In the genomic region with DNA sequence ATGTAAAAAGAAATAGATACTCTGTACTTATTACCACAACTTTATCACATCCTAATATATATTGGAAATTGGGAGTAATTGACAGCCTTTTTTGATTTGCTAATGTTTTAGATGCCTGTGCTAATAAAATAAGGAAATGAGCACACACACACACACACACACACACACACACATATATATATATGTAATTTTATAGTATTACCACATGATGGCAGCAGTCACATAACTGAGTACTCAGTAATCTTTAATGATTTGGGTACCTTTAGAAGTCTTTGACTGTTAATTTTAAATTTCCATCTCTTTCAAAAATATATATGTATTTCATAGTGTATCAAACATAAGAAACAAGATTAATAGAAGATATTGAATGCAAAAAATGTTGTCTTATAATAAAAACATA, we compare ENCODE assay signal across 13 mouse cellular contexts.
DNase-seq lines count a peak whose midpoint lies in the region; ATAC-seq and TF ChIP-seq lines count a peak whose summit lies in the region.
"Had no signal": no experiment of that assay in that cellular context is flagged by ENCODE, and none has a peak within 500 bp of the region (broad histone marks: within the 10 kb centered on the region; RNA-seq: fewer than 3 reads in every experiment).

No protein-coding gene starts in this region.

- H3K36me3 ChIP-seq in heart, adult 2 months (ENCODE audit: control insufficient read depth, insufficient read depth, low read length): no peaks in the 10 kb centered on the region
- peaks cover 17% of the 10 kb centered on the region for H3K36me3 ChIP-seq in lung, embryonic 14.5 days (ENCODE audit: insufficient read depth)
- peaks cover 0 to 20% of the 10 kb centered on the region in 2 experiments; a peak in 2 of 4 replicates for H3K36me3 ChIP-seq in MEL (ENCODE audit: control insufficient read depth in 1 of 2, insufficient read depth in 2 of 2, low read length in 2 of 2)
- H3K36me3 ChIP-seq: hindbrain, embryonic 15.5 days had no signal

- TF ChIP-seq EP300 in heart, adult 2 months (IDR thresholded peaks at IDR 0.05; ENCODE audit: insufficient read depth, low read depth, low read length): no peak
- no peak for TF ChIP-seq EP300 in MEL (IDR thresholded peaks at IDR 0.05; ENCODE audit: low read depth in 1 of 2, low read length in 2 of 2)

- no peak for DNase-seq in heart, adult 2 months
- DNase-seq in heart, postnatal 14 days: no peak
- DNase-seq in lung, embryonic 14.5 days: peak; percentile 61
- DNase-seq in lung, adult 2 months: no peak
- peak; percentile 17 for DNase-seq in MEL (ENCODE audit: low read depth, low spot score)
- no peak for DNase-seq in left cerebral cortex, postnatal 36 days (ENCODE audit: low spot score in 2 of 2)
- DNase-seq: thymus, adult 18-20 months had no signal

- peak; percentile 11; the same call in 1 of the 2 replicates for TF ChIP-seq RAD21 in MEL (IDR thresholded peaks at IDR 0.05; ENCODE audit: low read depth, low read length)

- intact Hi-C loops in heart, adult 2 months (cut with DNase I): no loop called here
- intact Hi-C loops in heart, postnatal 14 days (cut with DNase I): loop anchor here (10.0 kb wide), 1 partner anchor 242 kb away; no protein-coding TSS in a partner anchor
- intact Hi-C loops in left cerebral cortex, postnatal 36 days (cut with DNase I): no loop called here

- H3K9me3 ChIP-seq in lung, embryonic 14.5 days (ENCODE audit: low read depth, low read length): no peaks in the 10 kb centered on the region
- H3K9me3 ChIP-seq in MEL (replicated peaks; ENCODE audit: insufficient read depth, low read length): no peaks in the 10 kb centered on the region
- H3K9me3 ChIP-seq: hindbrain, embryonic 15.5 days; midbrain, embryonic 10.5 days had no signal

- TF ChIP-seq CTCF in heart, adult 2 months (IDR thresholded peaks at IDR 0.05): peak; percentile 56
- TF ChIP-seq CTCF in lung, embryonic 14.5 days (IDR thresholded peaks at IDR 0.05; ENCODE audit: low read depth): peak; percentile 43
- TF ChIP-seq CTCF in lung, adult 2 months (IDR thresholded peaks at IDR 0.05; ENCODE audit: insufficient read depth, low read length): no peak
- peak in 1 of 3 experiments; percentile 31; a peak in 1 of 6 replicates for TF ChIP-seq CTCF in MEL (IDR thresholded peaks at IDR 0.05 in 2 of 3, conservative IDR thresholded peaks at IDR 0.05 in 1 of 3; ENCODE audit: control insufficient read depth in 1 of 3, insufficient read depth in 1 of 3, low read depth in 2 of 3, low read length in 3 of 3, poor library complexity in 1 of 3, severe bottlenecking in 1 of 3)

- no peak overlapping the region for H3K4me2 ChIP-seq in lung, embryonic 14.5 days
- H3K4me2 ChIP-seq: hindbrain, embryonic 15.5 days; liver, embryonic 11.5 days had no signal

- H3K79me2 ChIP-seq in heart, adult 2 months (replicated peaks; ENCODE audit: control insufficient read depth, insufficient read depth, low read length): no peaks in the 10 kb centered on the region
- H3K79me2 ChIP-seq in MEL (ENCODE audit: control insufficient read depth, insufficient read depth, low read length, poor library complexity): no peaks in the 10 kb centered on the region

- no peaks in the 10 kb centered on the region for H3K4me1 ChIP-seq in heart, adult 2 months (ENCODE audit: control insufficient read depth, insufficient read depth, low read length)
- no peaks in the 10 kb centered on the region for H3K4me1 ChIP-seq in lung, embryonic 14.5 days (ENCODE audit: insufficient read depth)
- H3K4me1 ChIP-seq in lung, adult 2 months (ENCODE audit: control insufficient read depth, insufficient read depth, low read length): no peaks in the 10 kb centered on the region
- no peaks in the 10 kb centered on the region for H3K4me1 ChIP-seq in MEL (ENCODE audit: control insufficient read depth in 1 of 2, insufficient read depth in 2 of 2, low read length in 2 of 2)
- H3K4me1 ChIP-seq: hindbrain, embryonic 15.5 days; midbrain, embryonic 10.5 days had no signal

- H3K27me3 ChIP-seq in heart, adult 2 months (ENCODE audit: control insufficient read depth, insufficient read depth, low read length): no peaks in the 10 kb centered on the region
- no peaks in the 10 kb centered on the region for H3K27me3 ChIP-seq in lung, embryonic 14.5 days (ENCODE audit: insufficient read depth, low read length)
- H3K27me3 ChIP-seq in MEL (ENCODE audit: control insufficient read depth in 1 of 2, insufficient read depth in 2 of 2, low read length in 2 of 2): no peaks in the 10 kb centered on the region
- H3K27me3 ChIP-seq: hindbrain, embryonic 15.5 days had no signal

- no peak for ATAC-seq in lung, embryonic 14.5 days (ENCODE audit: insufficient read depth)
- peak; percentile 70 for ATAC-seq in megakaryocyte progenitor cell, adult 5-6 weeks (replicated peaks; ENCODE audit: poor library complexity)
- no peak for ATAC-seq in megakaryocyte-erythroid progenitor cell, adult 5-6 weeks (replicated peaks; ENCODE audit: low FRiP score, low TSS enrichment, poor library complexity, severe bottlenecking)
- ATAC-seq: Patski had no signal

- H3K27ac ChIP-seq in heart, adult 2 months: no peak overlapping the region
- no peak overlapping the region for H3K27ac ChIP-seq in lung, embryonic 14.5 days (ENCODE audit: low read depth)
- H3K27ac ChIP-seq in MEL (ENCODE audit: control insufficient read depth, low read depth, low read length): no peak overlapping the region
- H3K27ac ChIP-seq: hindbrain, embryonic 15.5 days; midbrain, embryonic 10.5 days had no signal

- no peak overlapping the region for H3K4me3 ChIP-seq in heart, adult 2 months
- no peak overlapping the region for H3K4me3 ChIP-seq in lung, embryonic 14.5 days (ENCODE audit: low read depth, low read length)
- no peak overlapping the region for H3K4me3 ChIP-seq in lung, adult 2 months (replicated peaks; ENCODE audit: extremely low read depth, low read depth, low read length)
- H3K4me3 ChIP-seq in MEL (ENCODE audit: control insufficient read depth in 1 of 2, insufficient read depth in 1 of 2, low read depth in 2 of 2, low read length in 2 of 2): no peak overlapping the region
- H3K4me3 ChIP-seq: hindbrain, embryonic 15.5 days; midbrain, embryonic 10.5 days had no signal

- no peak for TF ChIP-seq POLR2A in heart, adult 2 months (IDR thresholded peaks at IDR 0.05; ENCODE audit: insufficient read depth, low read depth, low read length)
- TF ChIP-seq POLR2A in lung, adult 2 months (IDR thresholded peaks at IDR 0.05; ENCODE audit: borderline replicate concordance, extremely low read depth, low read depth, low read length): no peak
- TF ChIP-seq POLR2A in MEL (IDR thresholded peaks at IDR 0.05; ENCODE audit: control insufficient read depth in 1 of 2, insufficient read depth in 1 of 2, low read depth in 1 of 2, low read length in 2 of 2, poor library complexity in 1 of 2): no peak

- no peak overlapping the region for H3K9ac ChIP-seq in heart, adult 2 months (ENCODE audit: low read depth, low read length)
- no peak overlapping the region for H3K9ac ChIP-seq in lung, embryonic 14.5 days
- H3K9ac ChIP-seq in MEL (ENCODE audit: control insufficient read depth, low read depth, low read length, poor library complexity, severe bottlenecking): no peak overlapping the region
- H3K9ac ChIP-seq: hindbrain, embryonic 15.5 days had no signal

TF ChIP-seq in MEL, 35 proteins besides CTCF, POLR2A, EP300 and RAD21:
- no peak for TF ChIP-seq MAFK (IDR thresholded peaks at IDR 0.05; ENCODE audit: borderline replicate concordance, low read depth, low read length)
- no peak for TF ChIP-seq MXI1 (IDR thresholded peaks at IDR 0.05; ENCODE audit: low read depth, low read length)
- no peak for TF ChIP-seq CHD1 (IDR thresholded peaks at IDR 0.05; ENCODE audit: low read depth, low read length)
- TF ChIP-seq E2F4 (IDR thresholded peaks at IDR 0.05; ENCODE audit: borderline replicate concordance, low read depth, low read length): no peak
- TF ChIP-seq ETS1 (IDR thresholded peaks at IDR 0.05; ENCODE audit: low read depth, low read length): no peak
- TF ChIP-seq RCOR1 (IDR thresholded peaks at IDR 0.05; ENCODE audit: low read depth, low read length): no peak
- TF ChIP-seq MYC (IDR thresholded peaks at IDR 0.05; ENCODE audit: low read depth, low read length): no peak

Comparison
In these comparisons a context has a peak if more than half of its experiments do, and no peak if none do; other contexts are left out.
1. DNase-seq: peak in lung, embryonic 14.5 days (single experiment) and MEL (single experiment); none in heart, adult 2 months (0 of 2), heart, postnatal 14 days (0 of 2), lung, adult 2 months (single experiment) and left cerebral cortex, postnatal 36 days (0 of 2).